Comparison of ENCODE assay signal across 22 mouse cellular contexts in genomic region chr3:90467618-90468300, GRCm38 (mm10). TPM values are rescaled to one million over a fixed set of nuclear protein-coding genes. Genes with fewer than 3 reads are reported as not detected.
DNase-seq lines count a peak whose midpoint lies in the region; TF ChIP-seq lines count a peak whose summit lies in the region.
"Had no signal": no experiment of that assay in that cellular context is flagged by ENCODE, and none has a peak within 500 bp of the region (broad histone marks: within the 10 kb centered on the region; RNA-seq: fewer than 3 reads in every experiment).

No protein-coding gene starts in this region.

- no peaks in the 10 kb centered on the region for H3K9me3 ChIP-seq in E14TG2a.4 (ENCODE audit: low read length)
- H3K9me3 ChIP-seq: heart, embryonic 12.5 days; heart, embryonic 15.5 days; intestine, embryonic 15.5 days had no signal

- DNase-seq in retina, postnatal 1 day: peak; percentile 79
- no peak for DNase-seq in retina, embryonic 14.5 days (ENCODE audit: low spot score)
- DNase-seq in Muller cell, postnatal 12 days (ENCODE audit: inconsistent ontology term): peak; percentile 14
- DNase-seq in heart, postnatal 14 days: no peak
- no peak for DNase-seq in ovary, postnatal 36 days (ENCODE audit: low spot score)
- DNase-seq: adrenal gland, adult 8-10 months; adrenal gland, postnatal 25 days; cerebellum, adult 11-12 months; cerebellum, adult 8-10 months; cerebellum, postnatal 10 days; cerebellum, postnatal 36 days; forebrain, postnatal 0 days; gastrocnemius, adult 2 months; gastrocnemius, postnatal 14 days; heart, postnatal 10 days; heart, postnatal 4 days; kidney, adult 11 months had no signal

- TF ChIP-seq CTCF in E14TG2a.4 (conservative IDR thresholded peaks at IDR 0.05; ENCODE audit: low read length): 0 out of 2 replicates have a peak, but pooled peaks have one; percentile 15

- no peaks in the 10 kb centered on the region for H3K36me3 ChIP-seq in E14TG2a.4 (ENCODE audit: insufficient read depth, low read length)
- H3K36me3 ChIP-seq: G1E; heart, embryonic 12.5 days; heart, embryonic 15.5 days; intestine, embryonic 15.5 days had no signal

- intact Hi-C loops in heart, postnatal 14 days (cut with DNase I): loop anchor here (10.0 kb wide), 1 partner anchor 173 kb away; the partner anchor contains the start of gene Gatad2b

- H3K4me3 ChIP-seq in E14TG2a.4 (replicated peaks; ENCODE audit: low read length): no peak overlapping the region
- H3K4me3 ChIP-seq: gastrocnemius, adult 2 months; heart, embryonic 12.5 days; heart, embryonic 15.5 days; intestine, embryonic 15.5 days had no signal

- H3K27me3 ChIP-seq in E14TG2a.4 (ENCODE audit: insufficient read depth, low read length): peaks cover 43% of the 10 kb centered on the region

- H3K4me1 ChIP-seq in E14TG2a.4 (replicated peaks; ENCODE audit: low read depth, low read length): peaks cover 22% of the 10 kb centered on the region

RNA-seq across cellular contexts. Expression of gene Npr1, which starts 2.1 kb away (rescaled TPM):
- total RNA-seq in heart, postnatal 14 days (2021): 10 to 100 TPM; 25.8 to 33.1 TPM
- total RNA-seq: G1E had no signal

RNA-seq across cellular contexts. Expression of gene Ilf2, which starts 8.2 kb away (rescaled TPM):
- 10 to 100 TPM; 35.3 to 39.2 TPM for total RNA-seq in heart, postnatal 14 days (2021)

RNA-seq across cellular contexts. Expression of gene Snapin, which starts 23.1 kb away (rescaled TPM):
- 10 to 100 TPM; 51.3 to 52.6 TPM for total RNA-seq in heart, postnatal 14 days (2021)

RNA-seq across cellular contexts. Expression of gene Ints3, which starts 34.3 kb away (rescaled TPM):
- total RNA-seq in heart, postnatal 14 days (2021): 10 to 100 TPM; 26.4 to 27.2 TPM

RNA-seq across cellular contexts. Expression of gene Chtop, which starts 41.5 kb away (rescaled TPM):
- total RNA-seq in heart, postnatal 14 days (2021): 100 to 1,000 TPM; 101 to 123 TPM

Comparison
In these comparisons a context has a peak if more than half of its experiments do, and no peak if none do; other contexts are left out.
1. DNase-seq: peak in retina, postnatal 1 day (single experiment) and Muller cell, postnatal 12 days (single experiment); none in retina, embryonic 14.5 days (single experiment), heart, postnatal 14 days (0 of 2) and ovary, postnatal 36 days (single experiment).